Mouse (Mus musculus) limb, embryonic 15.5 days (tissue): ENCODE data around the gene Wdr83os. TPM values are rescaled to one million over a fixed set of nuclear protein-coding genes. Genes with fewer than 3 reads are reported as not detected.
"Not testable (repeated sequence)": the region's sequence is repeated elsewhere in the genome, so short reads cannot be mapped to it uniquely, and the experiment has no call there.

Experiments
- ATAC-seq: fragments of 200-750 bp; cut with Nextera tagmentation; 2 replicates; pipeline ENCODE4 v1.8.0; 2017; ENCODE audit warnings: low read depth, moderate TSS enrichment; ENCODE audit not compliant: insufficient number of reproducible peaks, low FRiP score, low TSS enrichment
- H3K27ac ChIP-seq: fragments of 300-500 bp; sonication (generic); 2 replicates; pipeline ENCODE4 v1.5.1; 2015; ENCODE audit warnings: moderate library complexity, mild to moderate bottlenecking, inconsistent platforms
- H3K27me3 ChIP-seq: fragments of 300-500 bp; sonication (generic); 2 replicates; pipeline ENCODE4 v1.6.1; 2015; ENCODE audit warnings: inconsistent platforms
- H3K36me3 ChIP-seq: fragments of 300-500 bp; sonication (generic); 2 replicates; pipeline ENCODE4 v1.6.1; 2015; ENCODE audit warnings: inconsistent platforms
- H3K4me1 ChIP-seq: fragments of 300-500 bp; sonication (generic); 2 replicates; pipeline ENCODE4 v1.6.1; 2015; ENCODE audit warnings: inconsistent platforms
- H3K4me2 ChIP-seq: fragments of 300-500 bp; sonication (generic); 2 replicates; pipeline ENCODE4 v1.6.1; 2015; ENCODE audit warnings: mild to moderate bottlenecking, inconsistent platforms
- H3K4me3 ChIP-seq: fragments of 300-500 bp; sonication (generic); 2 replicates; pipeline ENCODE4 v1.5.1; 2015; ENCODE audit warnings: mild to moderate bottlenecking, inconsistent platforms
- H3K9ac ChIP-seq: fragments of 300-500 bp; sonication (generic); 2 replicates; pipeline ENCODE4 v1.6.1; 2015; ENCODE audit warnings: inconsistent platforms
- H3K9me3 ChIP-seq: fragments of 300-500 bp; sonication (generic); 2 replicates; pipeline ENCODE4 v1.6.1; 2016; ENCODE audit warnings: inconsistent platforms
- WGBS: fragments of 180-500 bp; shearing (Covaris S2); methylation state at CpG from one replicate; pipeline ENCODE4 v1.1.7; 2015; 5-methylcytosine and 5-hydroxymethylcytosine counted together
- polyA plus RNA-seq: library from polyadenylated mRNA; unstranded; fragments of >200 nt; fragmentation: Nextera tagmentation; extraction: Ambion mirVana; gene quantifications from 2 replicates; pipeline ENCODE4 v1.2.1, GENCODE M21; 2015

Gene Wdr83os
- polyA plus RNA-seq, 1 experiment from 2014 or later: 111 TPM

- ATAC-seq: no peak
- Histone ChIP-seq H3K27ac (no peak overlapping the region), H3K4me3 (no peak overlapping the region), H3K9me3 (no peaks in the 10 kb centered on the region), H3K27me3 (no peaks in the 10 kb centered on the region), H3K36me3 (peaks cover 46% of the 10 kb centered on the region), H3K4me2 (no peak overlapping the region), H3K9ac (no peak overlapping the region), H3K4me1 (peaks cover 21% of the 10 kb centered on the region; the same call in 1 of the 2 replicates)
- WGBS: 91% methylated on average over 10 of the region's 10 CpGs
These were observed 5.9 kb upstream of the Wdr83os start for GRCm38 (mm10) chr8:85074617-85075016.

DNA sequence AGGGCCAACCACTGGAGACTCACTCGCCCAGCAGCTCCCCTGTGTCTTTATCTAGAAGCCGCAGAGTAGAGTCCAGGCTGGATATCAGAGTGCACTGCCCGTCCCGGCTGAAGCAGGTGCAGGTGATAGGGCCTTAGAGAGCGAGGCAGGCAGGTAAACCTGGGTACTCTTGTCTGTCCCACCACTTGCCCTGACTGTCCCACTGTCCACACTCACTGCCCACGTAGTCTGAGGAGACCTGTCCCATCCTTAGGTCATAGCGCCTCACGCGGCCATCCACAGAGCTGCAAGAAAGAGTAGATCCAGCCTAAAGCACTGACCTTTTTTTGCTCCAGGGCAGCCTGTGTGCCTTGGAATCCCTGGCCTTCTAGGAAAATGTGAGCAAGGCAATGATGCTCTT, 4.5 kb upstream of the Wdr83os start:
- Histone ChIP-seq H3K4me1 (peaks cover 23% of the 10 kb centered on the region; the same call in 1 of the 2 replicates), H3K36me3 (peaks cover 46% of the 10 kb centered on the region), H3K4me2 (no peak overlapping the region), H3K9me3 (no peaks in the 10 kb centered on the region), H3K27ac (no peak overlapping the region), H3K9ac (no peak overlapping the region), H3K27me3 (no peaks in the 10 kb centered on the region), H3K4me3 (no peak overlapping the region)
- no peak for ATAC-seq
- 84% methylated on average over 9 of the region's 9 CpGs for WGBS

DNA sequence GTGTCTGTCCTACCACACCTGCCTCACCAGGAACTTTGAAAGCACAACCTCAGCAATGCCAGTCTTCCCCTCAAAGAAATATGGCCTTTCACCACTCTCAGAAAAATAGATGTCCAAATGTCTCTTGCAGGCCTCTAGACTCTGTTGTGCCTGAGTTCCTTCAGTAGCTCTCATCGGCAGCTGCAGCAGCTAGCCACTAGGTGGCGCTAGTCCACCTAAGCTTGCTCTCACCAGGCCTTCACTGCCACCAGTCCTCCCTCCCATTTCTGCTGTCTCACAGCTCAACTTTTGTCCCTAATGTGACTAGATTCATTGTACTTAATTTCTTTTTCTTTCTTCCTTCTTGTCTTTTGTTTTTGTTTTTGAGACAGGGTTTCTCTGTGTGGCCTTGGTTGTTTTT, 3.5 kb upstream of the Wdr83os start:
- Histone ChIP-seq H3K27ac (no peak overlapping the region), H3K27me3 (no peaks in the 10 kb centered on the region), H3K4me3 (no peak overlapping the region), H3K4me2 (no peak overlapping the region), H3K9me3 (no peaks in the 10 kb centered on the region), H3K9ac (no peak overlapping the region), H3K4me1 (peaks cover 30% of the 10 kb centered on the region), H3K36me3 (peaks cover 46% of the 10 kb centered on the region)
- ATAC-seq: no peak
- whole genome bisulfite sequencing: 0% methylated on average over 2 of the region's 2 CpGs

- Histone ChIP-seq H3K9me3 (no peaks in the 10 kb centered on the region), H3K4me3 (peak overlapping the region; percentile 76), H3K9ac (peak overlapping the region; percentile 83), H3K27ac (peak overlapping the region; percentile 90), H3K36me3 (peaks cover 26% of the 10 kb centered on the region), H3K4me1 (peaks cover 38% of the 10 kb centered on the region), H3K27me3 (no peaks in the 10 kb centered on the region), H3K4me2 (peak overlapping the region; percentile 93)
- no peak for ATAC-seq
- WGBS: 1% methylated on average over 25 of the region's 25 CpGs
These were observed 367 bp upstream of the Wdr83os start for GRCm38 (mm10) chr8:85080214-85080531.

GRCm38 (mm10) chr8:85081216-85081555, 646 bp downstream of the Wdr83os start, which contains the start of gene Wdr83:
TSS of gene Wdr83 (minus strand) at chr8:85081306.
- 2% methylated on average over 9 of the region's 9 CpGs for WGBS

GRCm38 (mm10) chr8:85082169-85082568, 1.6 kb downstream of the Wdr83os start:
- not testable (repeated sequence) for H3K9ac ChIP-seq, H3K4me3 ChIP-seq, ATAC-seq, H3K27ac ChIP-seq, H3K9me3 ChIP-seq, H3K4me2 ChIP-seq, H3K27me3 ChIP-seq
- H3K4me1 ChIP-seq: peaks cover 38% of the 10 kb centered on the region
- peaks cover 26% of the 10 kb centered on the region for H3K36me3 ChIP-seq
- WGBS: 86% methylated on average over 4 of the region's 4 CpGs

More at GRCm38 (mm10) chr8:85081216-85081555, 646 bp downstream of the Wdr83os start, which contains the start of gene Wdr83:
- Histone ChIP-seq H3K27me3 (no peaks in the 10 kb centered on the region), H3K27ac (peak within 1 kb of the TSS; percentile 90), H3K36me3 (peaks cover 25% of the 10 kb centered on the region), H3K4me2 (peak within 1 kb of the TSS; percentile 93), H3K4me1 (peaks cover 38% of the 10 kb centered on the region), H3K4me3 (peak within 1 kb of the TSS; percentile 76), H3K9me3 (no peaks in the 10 kb centered on the region), H3K9ac (peak within 1 kb of the TSS; percentile 83)
- peak; percentile 61 for ATAC-seq

GRCm38 (mm10) chr8:85083108-85083813, 2.7 kb downstream of the Wdr83os start, which contains the start of gene Man2b1:
TSS of gene Man2b1 (plus strand) at chr8:85083270.
- H3K9me3 ChIP-seq: no peaks in the 10 kb centered on the region
- peak; percentile 80 for ATAC-seq
- peak within 1 kb of the TSS; percentile 73 for H3K4me2 ChIP-seq
- 1% methylated on average over 30 of the region's 30 CpGs for WGBS
- H3K9ac ChIP-seq: peak within 1 kb of the TSS; percentile 61
- no peaks in the 10 kb centered on the region for H3K27me3 ChIP-seq
- peak within 1 kb of the TSS; percentile 67 for H3K4me3 ChIP-seq
- peaks cover 35% of the 10 kb centered on the region for H3K36me3 ChIP-seq
- H3K27ac ChIP-seq: peak within 1 kb of the TSS; percentile 60
- peaks cover 38% of the 10 kb centered on the region for H3K4me1 ChIP-seq

DNA sequence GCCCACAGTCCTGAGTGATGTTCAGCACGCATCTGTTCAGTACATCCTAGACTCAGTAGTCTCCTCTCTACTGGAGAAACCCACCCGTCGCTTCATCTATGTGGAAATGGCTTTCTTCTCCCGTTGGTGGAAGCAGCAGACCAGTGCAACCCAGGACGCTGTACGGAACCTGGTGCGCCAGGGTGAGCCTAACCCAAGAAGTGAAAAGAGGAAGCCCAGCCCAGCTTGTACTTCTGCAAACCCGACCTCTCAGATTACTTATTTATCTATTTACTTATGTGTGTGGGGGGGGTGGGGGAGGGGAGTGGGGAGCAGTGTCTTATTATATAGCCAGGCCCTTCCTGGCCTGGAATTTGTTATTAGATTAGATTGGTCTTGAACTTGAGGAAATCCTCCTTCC, 4.1 kb downstream of the Wdr83os start:
- no peaks in the 10 kb centered on the region for H3K9me3 ChIP-seq
- H3K36me3 ChIP-seq: peaks cover 41% of the 10 kb centered on the region

DNA sequence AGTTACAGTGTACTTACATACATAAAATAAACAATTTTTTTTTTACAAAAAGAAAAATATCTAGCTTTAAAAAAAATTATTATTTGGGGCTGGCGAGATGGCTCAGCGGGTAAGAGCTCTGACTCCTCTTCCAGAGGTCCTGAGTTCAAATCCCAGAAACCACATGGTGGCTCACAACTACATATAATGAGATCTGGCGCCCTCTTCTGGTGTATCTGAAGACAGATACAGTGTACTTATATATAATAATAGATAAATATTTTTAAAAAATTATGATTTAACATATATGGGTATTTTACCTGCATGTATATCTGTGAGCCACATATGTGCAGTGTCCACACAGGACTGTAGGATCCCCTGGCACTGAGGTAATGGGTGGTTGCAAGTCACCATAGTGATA, 5.7 kb downstream of the Wdr83os start:
- Histone ChIP-seq H3K36me3 (peaks cover 45% of the 10 kb centered on the region), H3K4me3 (no peak overlapping the region), H3K27me3 (no peaks in the 10 kb centered on the region), H3K4me1 (peaks cover 28% of the 10 kb centered on the region), H3K9me3 (no peaks in the 10 kb centered on the region), H3K4me2 (no peak overlapping the region), H3K9ac (no peak overlapping the region), H3K27ac (no peak overlapping the region)
- ATAC-seq: no peak
- WGBS: 83% methylated on average over 3 of the region's 3 CpGs

More for the DNA sequence above, 4.1 kb downstream of the Wdr83os start:
- H3K4me1 ChIP-seq: peaks cover 35% of the 10 kb centered on the region
- ATAC-seq: no peak
- no peaks in the 10 kb centered on the region for H3K27me3 ChIP-seq
- H3K9ac ChIP-seq: no peak overlapping the region
- no peak overlapping the region for H3K4me2 ChIP-seq
- WGBS: 86% methylated on average over 8 of the region's 8 CpGs
- no peak overlapping the region for H3K4me3 ChIP-seq
- no peak overlapping the region for H3K27ac ChIP-seq

GRCm38 (mm10) chr8:85088771-85089170, 8.2 kb downstream of the Wdr83os start:
- WGBS: 86% methylated on average over 2 of the region's 2 CpGs
- Histone ChIP-seq H3K27ac (no peak overlapping the region), H3K4me3 (no peak overlapping the region), H3K9me3 (no peaks in the 10 kb centered on the region), H3K9ac (no peak overlapping the region), H3K27me3 (no peaks in the 10 kb centered on the region), H3K4me1 (peaks cover 5% of the 10 kb centered on the region), H3K4me2 (no peak overlapping the region), H3K36me3 (peaks cover 57% of the 10 kb centered on the region)
- ATAC-seq: no peak

GRCm38 (mm10) chr8:85090856-85091255, 10.3 kb downstream of the Wdr83os start:
- ATAC-seq: no peak
- no peak overlapping the region for H3K4me3 ChIP-seq
- no peak overlapping the region for H3K4me2 ChIP-seq
- no peaks in the 10 kb centered on the region for H3K27me3 ChIP-seq
- H3K4me1 ChIP-seq: no peaks in the 10 kb centered on the region
- H3K9me3 ChIP-seq: no peaks in the 10 kb centered on the region
- no peak overlapping the region for H3K27ac ChIP-seq
- H3K36me3 ChIP-seq: peaks cover 68% of the 10 kb centered on the region
- H3K9ac ChIP-seq: no peak overlapping the region
- 90% methylated on average over 11 of the region's 11 CpGs for WGBS

DNA sequence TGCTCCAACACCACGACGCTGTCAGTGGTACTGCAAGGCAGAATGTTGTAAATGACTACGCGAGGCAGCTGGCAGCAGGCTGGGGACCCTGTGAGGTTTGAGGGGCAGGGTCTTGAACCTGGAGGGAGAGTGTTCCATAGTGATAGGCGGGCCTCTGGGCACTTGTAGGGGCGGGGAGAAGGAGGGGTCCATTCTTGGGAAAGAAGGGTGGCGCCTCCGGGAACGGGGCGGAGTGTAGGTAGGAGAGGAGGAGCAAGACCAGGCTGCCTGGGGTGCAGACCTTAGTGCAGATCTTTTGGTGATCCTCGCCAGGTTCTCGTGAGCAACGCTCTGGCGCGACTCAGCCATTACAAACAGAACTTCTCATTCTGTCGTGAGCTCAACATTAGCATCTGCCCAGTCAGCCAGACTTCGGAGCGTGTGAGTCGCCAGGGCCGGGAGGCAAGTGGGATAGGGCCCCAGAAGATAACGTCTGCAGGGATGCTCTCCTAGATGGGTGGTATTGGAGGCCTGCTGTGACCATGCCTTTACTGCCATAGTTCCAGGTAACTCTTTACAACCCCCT, 11.1 kb downstream of the Wdr83os start:
- Histone ChIP-seq H3K9ac (no peak overlapping the region), H3K36me3 (peaks cover 71% of the 10 kb centered on the region), H3K27me3 (no peaks in the 10 kb centered on the region), H3K9me3 (no peaks in the 10 kb centered on the region), H3K4me2 (no peak overlapping the region), H3K4me3 (no peak overlapping the region), H3K4me1 (no peaks in the 10 kb centered on the region), H3K27ac (no peak overlapping the region)
- no peak for ATAC-seq
- 39% methylated on average over 21 of the region's 21 CpGs for WGBS
